Mouse (Mus musculus) hindbrain, embryonic 10.5 days (tissue): Measurements from ENCODE around the gene Mbd5. TPM values are rescaled to one million over a fixed set of nuclear protein-coding genes. Genes with fewer than 3 reads are reported as not detected.

Source experiments
- DNase-seq: peaks from one replicate; pipeline ENCODE4 v3.0.0-alpha.2; 2017; ENCODE audit warnings: low spot score
- H3K27ac ChIP-seq: fragments of 300-500 bp; sonication (generic); 2 replicates; pipeline ENCODE4 v1.5.1; 2016; ENCODE audit warnings: mild to moderate bottlenecking, moderate library complexity
- H3K27me3 ChIP-seq: fragments of 300-500 bp; sonication (generic); 2 replicates; pipeline ENCODE4 v1.6.1; 2016; ENCODE audit warnings: mild to moderate bottlenecking; ENCODE audit not compliant: poor library complexity, insufficient read depth, severe bottlenecking
- H3K36me3 ChIP-seq: fragments of 300-500 bp; sonication (generic); 2 replicates; pipeline ENCODE4 v1.6.1; 2016; ENCODE audit warnings: mild to moderate bottlenecking, moderate library complexity
- H3K4me1 ChIP-seq: fragments of 300-500 bp; sonication (generic); replicated peaks from 2 replicates; pipeline ENCODE4 v1.6.1; 2016; ENCODE audit warnings: mild to moderate bottlenecking
- H3K4me3 ChIP-seq: fragments of 300-500 bp; sonication (generic); 2 replicates; pipeline ENCODE4 v1.5.1; 2016; ENCODE audit warnings: mild to moderate bottlenecking, moderate library complexity
- H3K9me3 ChIP-seq: fragments of 300-500 bp; sonication (generic); 2 replicates; pipeline ENCODE4 v1.6.1; 2016; ENCODE audit warnings: mild to moderate bottlenecking, moderate library complexity
- WGBS: fragments of 180-500 bp; shearing (Covaris S2); methylation state at CpG from one replicate; pipeline ENCODE4 v1.1.7; 2016; 5-methylcytosine and 5-hydroxymethylcytosine counted together
- polyA plus RNA-seq: library from polyadenylated mRNA; unstranded; fragments of >200 nt; fragmentation: Nextera tagmentation; extraction: Ambion mirVana; gene quantifications from 2 replicates; pipeline ENCODE4 v1.2.1, GENCODE M21; 2016

The Mbd5 gene
- 27.0 and 30.2 TPM in 2 replicates for polyA plus RNA-seq

DNA sequence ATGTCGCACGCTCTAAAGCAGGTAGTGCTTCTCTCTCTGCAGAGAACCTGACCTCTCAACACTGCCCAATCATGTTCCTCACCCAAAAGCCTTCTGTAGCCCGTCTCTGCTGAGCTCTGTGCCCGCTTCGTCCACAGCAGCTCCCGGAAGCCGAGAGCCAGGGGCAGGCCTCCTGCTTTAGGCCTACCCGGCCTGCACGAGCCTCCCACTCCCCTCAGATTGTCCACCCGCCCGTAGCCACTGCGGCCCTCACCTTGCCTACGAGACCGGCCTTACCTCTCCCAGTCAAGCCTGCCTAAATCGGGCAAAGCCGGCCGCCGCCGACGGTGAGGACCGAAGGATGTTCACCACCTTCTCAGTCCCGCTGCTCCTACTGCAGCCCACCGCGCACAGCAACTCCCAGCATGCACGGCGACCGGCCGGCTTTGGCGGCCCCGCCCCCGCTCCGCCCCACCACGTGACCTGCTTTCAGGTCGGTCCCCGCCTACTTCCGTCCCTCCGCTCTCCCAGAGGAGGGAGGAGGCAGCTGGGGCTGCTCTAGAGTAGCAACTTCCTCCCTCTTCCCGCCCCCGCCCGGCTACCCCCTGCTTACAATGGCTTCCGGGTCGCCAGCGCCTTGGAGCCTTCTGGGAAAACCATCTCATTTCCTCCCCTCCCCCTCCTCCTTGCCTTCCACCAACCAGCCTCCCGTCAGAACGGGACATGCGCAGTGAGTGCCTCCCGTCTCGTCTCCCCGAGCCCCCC is at the start of gene Mbd5:
TSS of gene Mbd5 (plus strand) at position 668 of the 744 bp plus-strand sequence.
- H3K36me3 ChIP-seq: no peaks in the 10 kb centered on the region
- no peaks in the 10 kb centered on the region for H3K9me3 ChIP-seq
- H3K27ac ChIP-seq: peak within 1 kb of the TSS; percentile 96
- no peaks in the 10 kb centered on the region for H3K27me3 ChIP-seq
- peak within 1 kb of the TSS; percentile 92 for H3K4me3 ChIP-seq
- peak; percentile 99 for DNase-seq
- peaks cover 15% of the 10 kb centered on the region for H3K4me1 ChIP-seq
- under 1% methylated on average over 49 of the region's 49 CpGs for WGBS

DNA sequence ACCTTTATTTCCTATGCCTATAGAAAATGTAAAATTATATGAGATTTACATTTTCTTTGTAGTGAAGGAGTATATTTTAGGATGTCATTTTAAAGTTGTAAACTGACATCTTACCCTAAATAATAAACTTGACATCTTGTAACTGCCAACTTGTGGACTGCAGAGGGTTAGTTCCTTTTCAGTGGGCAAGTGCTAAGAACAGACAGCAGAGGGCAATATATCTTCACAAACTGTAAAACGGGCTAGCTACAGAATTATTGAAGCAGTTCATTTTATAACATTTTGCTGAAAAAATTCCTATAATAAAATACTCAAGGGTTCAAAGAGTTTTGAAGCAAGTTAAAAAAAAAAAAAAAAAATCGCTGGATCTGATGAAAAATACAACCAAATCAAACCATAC is 40.4 kb upstream of the Mbd5 start:
- DNase-seq: no peak
- Histone ChIP-seq H3K36me3 (peaks cover 65% of the 10 kb centered on the region), H3K4me1 (no peaks in the 10 kb centered on the region), H3K27me3 (no peaks in the 10 kb centered on the region), H3K27ac (no peak overlapping the region), H3K4me3 (no peak overlapping the region), H3K9me3 (no peaks in the 10 kb centered on the region)
- WGBS: 68% methylated on average over 2 of the region's 2 CpGs

DNA sequence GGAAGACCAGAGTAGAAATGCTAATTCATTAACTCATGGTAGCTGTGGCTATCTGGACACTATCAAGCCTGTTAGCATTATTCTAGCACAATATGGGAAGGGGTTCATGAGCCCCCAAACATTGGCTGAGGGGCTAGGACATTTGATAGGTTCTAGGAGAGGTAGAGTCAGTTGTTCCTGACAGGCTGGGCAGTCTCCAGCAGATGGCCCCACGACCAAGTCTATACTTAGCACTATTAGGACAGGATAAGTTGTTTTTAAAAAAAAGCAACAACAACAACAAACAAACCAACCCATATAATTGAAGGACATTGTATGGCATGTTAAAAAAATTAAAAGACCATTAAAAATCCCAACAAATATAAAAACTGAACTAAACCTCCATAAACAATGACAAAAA is 35.1 kb upstream of the Mbd5 start:
- H3K36me3 ChIP-seq: peaks cover 76% of the 10 kb centered on the region
- H3K27me3 ChIP-seq: no peaks in the 10 kb centered on the region
- no peak overlapping the region for H3K27ac ChIP-seq
- H3K9me3 ChIP-seq: no peaks in the 10 kb centered on the region
- no peak overlapping the region for H3K4me3 ChIP-seq
- no peak for DNase-seq
- no peaks in the 10 kb centered on the region for H3K4me1 ChIP-seq
- WGBS: 83% methylated on average over 1 of the region's 1 CpGs

- no peak overlapping the region for H3K27ac ChIP-seq
- no peak overlapping the region for H3K4me3 ChIP-seq
- no peaks in the 10 kb centered on the region for H3K4me1 ChIP-seq
- H3K27me3 ChIP-seq: no peaks in the 10 kb centered on the region
- no peak for DNase-seq
- no peaks in the 10 kb centered on the region for H3K9me3 ChIP-seq
- peaks cover 93% of the 10 kb centered on the region for H3K36me3 ChIP-seq
Observed at GRCm38 (mm10) chr2:48915832-48916231, 33.5 kb upstream of the Mbd5 start.

- H3K4me1 ChIP-seq: no peaks in the 10 kb centered on the region
- H3K27ac ChIP-seq: no peak overlapping the region
- no peaks in the 10 kb centered on the region for H3K9me3 ChIP-seq
- H3K27me3 ChIP-seq: no peaks in the 10 kb centered on the region
- no peak overlapping the region for H3K4me3 ChIP-seq
- no peak for DNase-seq
- WGBS: 86% methylated on average over 2 of the region's 2 CpGs
- peaks cover 69% of the 10 kb centered on the region for H3K36me3 ChIP-seq
Observed at GRCm38 (mm10) chr2:48935058-48935457, 14.2 kb upstream of the Mbd5 start.

DNA sequence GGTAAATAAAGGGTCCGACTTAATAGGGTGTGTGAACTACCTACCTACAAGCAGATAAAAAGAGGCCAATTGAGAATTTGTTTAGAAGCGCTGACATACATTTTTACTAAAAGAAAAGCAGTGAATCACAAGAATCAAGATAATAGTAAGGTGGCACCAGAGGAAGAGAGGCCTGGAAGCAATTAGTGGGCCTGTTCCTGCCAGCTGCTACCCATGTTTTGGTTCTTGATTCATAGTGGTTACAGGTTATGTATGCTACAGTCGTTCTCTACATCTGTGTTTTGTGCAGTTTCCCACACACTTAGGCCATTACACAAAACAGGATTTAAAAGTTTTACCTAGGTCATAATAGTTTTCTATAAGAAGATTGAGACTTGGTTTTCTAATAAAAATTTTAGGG is 1.5 kb upstream of the Mbd5 start:
- Histone ChIP-seq H3K4me3 (peak overlapping the region; percentile 92), H3K27ac (no peak overlapping the region), H3K27me3 (no peaks in the 10 kb centered on the region), H3K36me3 (no peaks in the 10 kb centered on the region), H3K4me1 (peaks cover 15% of the 10 kb centered on the region), H3K9me3 (no peaks in the 10 kb centered on the region)
- no peak for DNase-seq
- 75% methylated on average over 3 of the region's 3 CpGs for WGBS

DNA sequence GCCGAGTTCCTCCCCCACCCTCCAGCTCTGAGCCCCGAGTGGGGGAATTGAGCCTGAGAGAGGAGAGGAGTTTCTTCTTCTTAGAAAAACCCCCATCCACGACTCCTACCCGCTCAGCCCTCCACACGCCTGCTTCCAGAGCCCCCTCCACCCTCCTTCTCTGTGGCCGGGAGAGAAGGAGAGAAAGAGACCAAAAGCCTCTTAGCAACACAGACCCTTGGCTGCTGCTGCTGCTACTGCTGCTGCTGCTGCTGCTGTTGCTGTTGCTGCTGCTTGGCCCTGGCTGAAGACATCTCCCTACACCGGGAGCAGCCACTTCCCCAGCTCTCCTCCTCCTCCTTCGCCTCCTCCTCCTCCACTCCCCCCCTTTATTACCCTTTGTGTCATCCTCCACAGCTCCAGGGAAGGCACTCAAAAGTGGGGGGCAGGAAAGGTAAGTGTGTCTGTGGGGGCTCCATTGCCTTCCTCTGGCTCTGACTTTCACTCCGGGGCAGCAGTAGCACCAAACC is 489 bp downstream of the Mbd5 start:
- Histone ChIP-seq H3K4me1 (peaks cover 15% of the 10 kb centered on the region), H3K27me3 (no peaks in the 10 kb centered on the region), H3K27ac (peak overlapping the region; percentile 96), H3K4me3 (peak overlapping the region; percentile 92), H3K36me3 (no peaks in the 10 kb centered on the region), H3K9me3 (no peaks in the 10 kb centered on the region)
- peak; percentile 68 for DNase-seq
- WGBS: 0% methylated on average over 9 of the region's 9 CpGs

- no peaks in the 10 kb centered on the region for H3K9me3 ChIP-seq
- DNase-seq: no peak
- H3K4me3 ChIP-seq: peak within 1 kb of the TSS; percentile 92
- peaks cover 15% of the 10 kb centered on the region for H3K4me1 ChIP-seq
- H3K27me3 ChIP-seq: no peaks in the 10 kb centered on the region
- H3K36me3 ChIP-seq: no peaks in the 10 kb centered on the region
- H3K27ac ChIP-seq: peak within 1 kb of the TSS; percentile 96
- WGBS: 0% methylated on average over 2 of the region's 2 CpGs
Observed at GRCm38 (mm10) chr2:48950252-48950315, 776 bp downstream of the Mbd5 start, which contains the start of gene Orc4. Orc4 (minus strand) TSS chr2:48950277.

DNA sequence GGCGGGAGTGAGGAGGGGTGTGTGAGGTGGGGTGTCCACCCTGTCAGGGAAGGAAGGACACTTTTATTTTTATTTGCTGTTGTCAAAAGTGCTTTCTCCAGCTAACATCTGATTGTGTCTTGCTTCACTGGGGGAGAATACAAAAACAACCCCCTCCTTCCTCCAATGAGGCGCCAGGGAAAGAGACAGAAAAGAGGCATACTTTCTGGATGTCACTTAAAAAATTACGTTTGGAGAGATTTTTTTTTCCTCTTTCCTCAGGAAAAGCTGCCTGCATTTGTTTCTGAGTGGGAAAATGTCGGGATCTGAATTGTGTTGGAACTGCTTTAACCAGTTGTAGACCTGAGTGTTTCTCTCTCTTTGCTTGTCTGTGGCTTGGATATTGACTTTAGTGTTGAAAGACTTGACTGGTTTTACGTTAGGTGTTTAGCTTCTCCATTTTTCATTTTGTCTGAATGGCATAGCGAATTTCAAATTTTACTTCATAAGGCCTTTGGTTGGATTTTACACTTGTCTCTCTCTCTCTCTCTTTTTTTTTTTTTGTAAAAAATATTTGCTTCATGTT is 1.1 kb downstream of the Mbd5 start:
- no peak for DNase-seq
- Histone ChIP-seq H3K4me1 (peaks cover 15% of the 10 kb centered on the region), H3K27me3 (no peaks in the 10 kb centered on the region), H3K4me3 (peak overlapping the region; percentile 92), H3K36me3 (no peaks in the 10 kb centered on the region), H3K27ac (peak overlapping the region; percentile 96), H3K9me3 (no peaks in the 10 kb centered on the region)
- WGBS: 10% methylated on average over 6 of the region's 6 CpGs

DNA sequence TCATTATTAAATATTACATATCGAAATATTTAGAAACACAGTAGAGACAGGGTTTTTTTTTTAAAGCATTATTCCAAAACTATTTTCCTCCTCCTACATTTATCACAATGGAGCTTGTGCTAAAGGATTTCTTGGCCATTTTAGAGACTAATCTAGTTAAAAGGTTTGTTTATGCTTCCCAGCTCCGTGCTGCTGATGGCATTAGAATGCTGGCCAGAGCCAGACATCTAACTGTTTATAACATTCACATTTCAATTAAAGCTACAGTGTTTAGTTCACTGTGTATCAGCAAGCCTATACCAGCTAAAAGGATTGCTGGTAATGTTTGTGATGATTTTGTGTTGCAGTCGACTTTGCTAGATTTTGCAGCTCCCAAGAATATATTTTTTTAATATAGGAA is 7.3 kb downstream of the Mbd5 start:
- Histone ChIP-seq H3K9me3 (no peaks in the 10 kb centered on the region), H3K4me3 (no peak overlapping the region), H3K4me1 (0 out of 2 replicates have a peak, but pooled peaks cover 5% of the 10 kb centered on the region), H3K27ac (no peak overlapping the region), H3K27me3 (no peaks in the 10 kb centered on the region), H3K36me3 (no peaks in the 10 kb centered on the region)
- WGBS: 83% methylated on average over 3 of the region's 3 CpGs
- no peak for DNase-seq

GRCm38 (mm10) chr2:48978920-48979319 is 29.6 kb downstream of the Mbd5 start:
- WGBS: 86% methylated on average over 3 of the region's 3 CpGs
- no peak for DNase-seq
- no peaks in the 10 kb centered on the region for H3K9me3 ChIP-seq
- peaks cover 3% of the 10 kb centered on the region; the same call in 1 of the 2 replicates for H3K36me3 ChIP-seq
- H3K4me1 ChIP-seq: no peaks in the 10 kb centered on the region
- no peak overlapping the region for H3K27ac ChIP-seq
- no peaks in the 10 kb centered on the region for H3K27me3 ChIP-seq
- no peak overlapping the region for H3K4me3 ChIP-seq

DNA sequence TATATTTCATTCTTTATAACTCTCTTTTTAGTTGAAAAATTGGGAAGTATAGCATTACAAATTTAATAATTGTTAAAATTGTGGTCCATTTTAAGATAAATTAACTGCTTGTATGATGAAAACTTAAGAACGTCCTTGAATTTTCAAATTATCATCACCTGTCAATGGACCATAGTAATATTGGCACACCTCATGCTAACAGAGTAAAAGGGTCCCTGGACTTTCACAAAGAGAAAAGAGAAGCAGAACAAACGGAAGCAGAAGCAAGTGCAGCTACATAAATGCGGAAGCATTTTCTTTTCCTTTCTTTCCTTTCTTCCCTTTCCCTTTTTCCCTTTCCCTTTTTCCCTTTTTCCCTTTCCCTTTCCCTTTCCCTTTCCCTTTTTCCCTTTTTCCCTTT is 41.0 kb downstream of the Mbd5 start:
- H3K36me3 ChIP-seq: peaks cover 11% of the 10 kb centered on the region; the same call in 1 of the 2 replicates
- no peaks in the 10 kb centered on the region for H3K4me1 ChIP-seq
- no peak for DNase-seq
- H3K27ac ChIP-seq: no peak overlapping the region
- H3K9me3 ChIP-seq: no peaks in the 10 kb centered on the region
- no peak overlapping the region for H3K4me3 ChIP-seq
- H3K27me3 ChIP-seq: no peaks in the 10 kb centered on the region
- WGBS: 92% methylated on average over 3 of the region's 3 CpGs

- H3K4me1 ChIP-seq: no peaks in the 10 kb centered on the region
- no peak overlapping the region for H3K27ac ChIP-seq
- H3K9me3 ChIP-seq: peaks cover 9% of the 10 kb centered on the region
- WGBS: 94% methylated on average over 3 of the region's 3 CpGs
- DNase-seq: no peak
- H3K27me3 ChIP-seq: no peaks in the 10 kb centered on the region
- no peak overlapping the region for H3K4me3 ChIP-seq
- peaks cover 11% of the 10 kb centered on the region for H3K36me3 ChIP-seq
Observed at GRCm38 (mm10) chr2:49040481-49040880, 91.2 kb downstream of the Mbd5 start.
